Mouse (Mus musculus) thymus, adult 2 months (tissue): Measurements from ENCODE around the gene Tnk2.
A peak's percentile ranks its signal among the peaks of the same experiment; 100 is the strongest.

Experiments used
- CTCF ChIP-seq: fragments of 200-500 bp; IDR thresholded peaks from 2 replicates; pipeline ENCODE4 v1.5.1; 2012; ENCODE audit warnings: mild to moderate bottlenecking, control low read depth, low read length, moderate library complexity, borderline replicate concordance; ENCODE audit not compliant: control insufficient read depth, poor library complexity, insufficient read depth; ENCODE audit errors: extremely low read depth
- POLR2A ChIP-seq: fragments of 200-500 bp; IDR thresholded peaks from 2 replicates; pipeline ENCODE4 v1.6.1; 2012; ENCODE audit warnings: mild to moderate bottlenecking, low read length, control low read depth, moderate library complexity; ENCODE audit not compliant: control insufficient read depth, poor library complexity, insufficient read depth; ENCODE audit errors: extremely low read depth

- peak; percentile 63; the same call in 1 of the 2 replicates for TF ChIP-seq CTCF
- TF ChIP-seq POLR2A: no peak
These were observed 5.2 kb upstream of the Tnk2 start for GRCm38 (mm10) chr16:32638476-32638875.
